Mouse (Mus musculus) MEL (cell line): ENCODE results near the gene Gm20388. TPM values are rescaled to one million over a fixed set of nuclear protein-coding genes. Genes with fewer than 3 reads are reported as not detected.

Experiments
- DNase-seq: peaks from one replicate; pipeline ENCODE4 v3.0.0; 2011; ENCODE audit warnings: low read depth, low spot score
- H3K27ac ChIP-seq: 2 replicates; pipeline ENCODE4 v1.5.1; 2012; ENCODE audit warnings: low read depth, mild to moderate bottlenecking, control low read depth, low read length, moderate library complexity; ENCODE audit not compliant: control insufficient read depth
- H3K27me3 ChIP-seq, 2 experiments: fragments of 150-350 bp in 1 of 2; sonication (generic) in 1 of 2; 2 replicates each; pipeline ENCODE4 v1.6.1; 2012; ENCODE audit warnings: low read length in 2 of 2, mild to moderate bottlenecking in 2 of 2, improper control_type of control experiment in 1 of 2, moderate library complexity in 1 of 2; ENCODE audit not compliant: insufficient read depth in 2 of 2, control insufficient read depth in 1 of 2
- H3K36me3 ChIP-seq, 2 experiments: 2 replicates each; pipeline ENCODE4 v1.6.1; 2012 to 2014; ENCODE audit warnings: low read length in 2 of 2, improper control_type of control experiment in 1 of 2, inconsistent platforms in 1 of 2, mild to moderate bottlenecking in 1 of 2; ENCODE audit not compliant: insufficient read depth in 2 of 2, control insufficient read depth in 1 of 2
- H3K4me1 ChIP-seq, 2 experiments: fragments of 150-350 bp in 1 of 2; sonication (generic) in 1 of 2; 2 replicates each; pipeline ENCODE4 v1.6.1; 2012; ENCODE audit warnings: low read length in 2 of 2, improper control_type of control experiment in 1 of 2, mild to moderate bottlenecking in 1 of 2; ENCODE audit not compliant: insufficient read depth in 2 of 2, control insufficient read depth in 1 of 2
- H3K4me3 ChIP-seq, 2 experiments: fragments of 150-350 bp in 1 of 2; sonication (generic) in 1 of 2; 2 replicates each; pipeline ENCODE4 v1.5.1; 2012; ENCODE audit warnings: low read depth in 2 of 2, low read length in 2 of 2, mild to moderate bottlenecking in 2 of 2, moderate library complexity in 2 of 2, control low read depth in 1 of 2, improper control_type of control experiment in 1 of 2; ENCODE audit not compliant: control insufficient read depth in 1 of 2, insufficient read depth in 1 of 2
- H3K79me2 ChIP-seq: 2 replicates; pipeline ENCODE4 v1.6.1; 2012; ENCODE audit warnings: mild to moderate bottlenecking, low read length, moderate library complexity; ENCODE audit not compliant: control insufficient read depth, poor library complexity, insufficient read depth
- H3K9ac ChIP-seq: 2 replicates; pipeline ENCODE4 v1.6.1; 2012; ENCODE audit warnings: low read depth, mild to moderate bottlenecking, control low read depth, low read length, moderate library complexity; ENCODE audit not compliant: control insufficient read depth, poor library complexity, severe bottlenecking
- H3K9me3 ChIP-seq: fragments of 150-350 bp; sonication (generic); replicated peaks from 2 replicates; pipeline ENCODE4 v1.6.1; 2012; ENCODE audit warnings: mild to moderate bottlenecking, low read length, improper control_type of control experiment, moderate library complexity; ENCODE audit not compliant: insufficient read depth
- BHLHE40 ChIP-seq: IDR thresholded peaks from 2 replicates; pipeline ENCODE4 v1.6.1; 2012; ENCODE audit warnings: low read depth, mild to moderate bottlenecking, inconsistent platforms, low read length, improper control_type of control experiment, borderline replicate concordance
- CHD2 ChIP-seq: IDR thresholded peaks from 2 replicates; pipeline ENCODE4 v1.6.1; 2011; ENCODE audit warnings: low read length, improper control_type of control experiment
- CTCF ChIP-seq, 3 experiments: IDR thresholded peaks in 2 of 3; conservative IDR thresholded peaks in 1 of 3; 2 replicates each; pipeline ENCODE4 v1.5.1; 2011 to 2012; ENCODE audit warnings: low read length in 3 of 3, low read depth in 2 of 3, mild to moderate bottlenecking in 2 of 3, improper control_type of control experiment in 1 of 3, inconsistent platforms in 1 of 3, mixed read lengths in 1 of 3, moderate library complexity in 1 of 3; ENCODE audit not compliant: control insufficient read depth in 1 of 3, insufficient read depth in 1 of 3, poor library complexity in 1 of 3, severe bottlenecking in 1 of 3
- E2F4 ChIP-seq: IDR thresholded peaks from 2 replicates; pipeline ENCODE4 v1.6.1; 2011; ENCODE audit warnings: low read depth, low read length, improper control_type of control experiment, borderline replicate concordance
- ELF1 ChIP-seq: IDR thresholded peaks from 2 replicates; pipeline ENCODE4 v1.6.1; 2014; ENCODE audit warnings: low read depth, mild to moderate bottlenecking, inconsistent platforms, low read length, improper control_type of control experiment, moderate library complexity
- EP300 ChIP-seq, 2 experiments: IDR thresholded peaks; 2 replicates each; pipeline ENCODE4 v1.6.1; 2011; ENCODE audit warnings: improper control_type of control experiment in 2 of 2, low read length in 2 of 2, low read depth in 1 of 2, mild to moderate bottlenecking in 1 of 2
- GABPA ChIP-seq: IDR thresholded peaks from 2 replicates; pipeline ENCODE4 v1.6.1; 2012; ENCODE audit warnings: low read depth, mild to moderate bottlenecking, inconsistent platforms, low read length, improper control_type of control experiment, moderate library complexity
- GATA1 ChIP-seq: IDR thresholded peaks from 2 replicates; pipeline ENCODE4 v1.6.1; 2011; ENCODE audit warnings: low read depth, low read length, improper control_type of control experiment
- JUND ChIP-seq: IDR thresholded peaks from 2 replicates; pipeline ENCODE4 v1.6.1; 2011; ENCODE audit warnings: low read depth, mild to moderate bottlenecking, improper control_type of control experiment, low read length
- MAFK ChIP-seq: IDR thresholded peaks from 2 replicates; pipeline ENCODE4 v1.6.1; 2011; ENCODE audit warnings: low read depth, mild to moderate bottlenecking, low read length, improper control_type of control experiment, borderline replicate concordance
- MAZ ChIP-seq: IDR thresholded peaks from 2 replicates; pipeline ENCODE4 v1.6.1; 2012; ENCODE audit warnings: low read depth, mild to moderate bottlenecking, inconsistent platforms, low read length, improper control_type of control experiment
- MXI1 ChIP-seq: IDR thresholded peaks from 2 replicates; pipeline ENCODE4 v1.6.1; 2011; ENCODE audit warnings: mild to moderate bottlenecking, low read depth, low read length, improper control_type of control experiment
- NELFE ChIP-seq: IDR thresholded peaks from 2 replicates; pipeline ENCODE4 v1.6.1; 2011; ENCODE audit warnings: low read depth, low read length, improper control_type of control experiment
- POLR2AphosphoS5 ChIP-seq: IDR thresholded peaks from 2 replicates; pipeline ENCODE4 v1.6.1; 2012; ENCODE audit warnings: low read depth, borderline replicate concordance, mild to moderate bottlenecking, inconsistent platforms, low read length, moderate library complexity, mixed read lengths
- RCOR1 ChIP-seq: IDR thresholded peaks from 2 replicates; pipeline ENCODE4 v1.6.1; 2012; ENCODE audit warnings: low read depth, mild to moderate bottlenecking, inconsistent platforms, low read length, improper control_type of control experiment
- TBP ChIP-seq: IDR thresholded peaks from 2 replicates; pipeline ENCODE4 v1.8.0; 2011; ENCODE audit warnings: low read depth, low read length, improper control_type of control experiment
- UBTF ChIP-seq: IDR thresholded peaks from 2 replicates; pipeline ENCODE4 v1.6.1; 2012; ENCODE audit warnings: low read depth, mild to moderate bottlenecking, inconsistent platforms, low read length, improper control_type of control experiment, moderate library complexity, borderline replicate concordance; ENCODE audit not compliant: insufficient read depth
- USF2 ChIP-seq, 2 experiments: IDR thresholded peaks; 2 replicates each; pipeline ENCODE4 v1.6.1; 2011 to 2012; ENCODE audit warnings: improper control_type of control experiment in 2 of 2, low read length in 2 of 2, borderline replicate concordance in 1 of 2, inconsistent platforms in 1 of 2, low read depth in 1 of 2, mild to moderate bottlenecking in 1 of 2; ENCODE audit not compliant: insufficient read depth in 1 of 2
- ZKSCAN1 ChIP-seq: IDR thresholded peaks from 2 replicates; pipeline ENCODE4 v1.6.1; 2012; ENCODE audit warnings: low read depth, mild to moderate bottlenecking, inconsistent platforms, low read length, improper control_type of control experiment, moderate library complexity
- polyA plus RNA-seq, 2 experiments: library from polyadenylated mRNA; stranded (reverse) in 1 of 2; unstranded in 1 of 2; fragments of >175 nt in 1 of 2; fragments of >200 nt in 1 of 2; gene quantifications; 2 replicates each; pipeline versions ENCODE4 v1.2.1 to v1.2.4; 2012; ENCODE audit warnings: low replicate concordance in 2 of 2, low read depth in 1 of 2; ENCODE audit not compliant: insufficient read length in 2 of 2, insufficient read depth in 1 of 2, missing spikeins in 1 of 2
- total RNA-seq: library from RNA; depleted of rRNA; stranded (reverse); fragments of 300-350 nt; gene quantifications from 2 replicates; pipeline ENCODE4 v1.2.3, GENCODE M21; 2012

Gm20388 gene
- total and polyA plus RNA-seq, 3 experiments = 11.1 to 17.8 TPM; not detected in 1

- Histone ChIP-seq H3K4me3 (no peak overlapping the region), H3K36me3 (peaks cover 0 to 5% of the 10 kb centered on the region in 2 experiments; a peak in 2 of 4 replicates), H3K27me3 (no peaks in the 10 kb centered on the region), H3K4me1 (peaks cover 0 to 9% of the 10 kb centered on the region in 2 experiments; a peak in 2 of 4 replicates), H3K9me3 (no peaks in the 10 kb centered on the region), H3K79me2 (no peaks in the 10 kb centered on the region), H3K9ac (no peak overlapping the region), H3K27ac (no peak overlapping the region)
- TF ChIP-seq NELFE (no peak), MAFK (no peak), ZKSCAN1 (no peak), EP300 (IDR thresholded peaks at IDR 0.05; ENCODE audit: low read depth in 1 of 2, low read length in 2 of 2) (no peak), MAZ (no peak)
- no peak for DNase-seq
These were observed 773.4 kb downstream of the Gm20388 start for GRCm38 (mm10) chr8:120684082-120684481.

DNA sequence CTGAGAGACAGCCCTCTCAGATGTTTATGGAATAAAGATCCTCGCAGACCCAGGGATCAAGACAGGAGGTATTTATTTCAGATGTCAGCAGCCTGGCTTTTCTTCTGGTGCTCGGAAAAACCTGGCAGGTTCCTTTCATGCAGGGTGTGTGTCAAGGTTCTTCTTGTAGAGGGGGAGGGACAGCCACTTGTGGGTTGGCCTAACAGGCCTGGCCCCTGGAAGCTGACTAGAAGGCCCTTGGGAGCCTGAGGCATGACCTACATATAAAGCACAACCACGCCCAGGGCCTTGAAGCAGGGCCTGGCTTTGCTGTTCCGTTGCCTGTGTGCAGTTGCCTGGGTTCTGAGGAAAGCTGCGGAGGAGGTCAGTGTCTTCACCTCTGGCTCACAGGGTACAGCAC lies 774.5 kb downstream of the Gm20388 start:
- Histone ChIP-seq H3K36me3 (no peaks in the 10 kb centered on the region), H3K4me1 (peaks cover 0 to 3% of the 10 kb centered on the region in 2 experiments; a peak in 1 of 4 replicates), H3K27me3 (no peaks in the 10 kb centered on the region), H3K9me3 (no peaks in the 10 kb centered on the region), H3K9ac (no peak overlapping the region), H3K79me2 (no peaks in the 10 kb centered on the region), H3K27ac (no peak overlapping the region), H3K4me3 (no peak overlapping the region)
- TF ChIP-seq GATA1 (no peak), UBTF (no peak), MXI1 (no peak), USF2 (IDR thresholded peaks at IDR 0.05; ENCODE audit: borderline replicate concordance in 1 of 2, insufficient read depth in 1 of 2, low read depth in 1 of 2, low read length in 2 of 2) (no peak), JUND (no peak), BHLHE40 (no peak)
- DNase-seq = no peak

- no peak overlapping the region for H3K27ac ChIP-seq
- DNase-seq = no peak
- H3K27me3 ChIP-seq = no peaks in the 10 kb centered on the region
- H3K9ac ChIP-seq = no peak overlapping the region
- no peaks in the 10 kb centered on the region for H3K4me1 ChIP-seq
- H3K36me3 ChIP-seq = no peaks in the 10 kb centered on the region
- no peak overlapping the region for H3K4me3 ChIP-seq
- TF ChIP-seq POLR2AphosphoS5 (no peak), RCOR1 (no peak), MXI1 (no peak), GABPA (no peak), UBTF (no peak), TBP (no peak), ELF1 (no peak), CHD2 (no peak), E2F4 (no peak), CTCF (IDR thresholded peaks at IDR 0.05 in 2 of 3, conservative IDR thresholded peaks at IDR 0.05 in 1 of 3; ENCODE audit: control insufficient read depth in 1 of 3, insufficient read depth in 1 of 3, low read depth in 2 of 3, low read length in 3 of 3, poor library complexity in 1 of 3, severe bottlenecking in 1 of 3) (no peak)
- TF ChIP-seq, all 39 proteins: peak for 0
- Histone ChIP-seq H3K9me3 (no peaks in the 10 kb centered on the region), H3K79me2 (no peaks in the 10 kb centered on the region)
These were observed 775.0 kb downstream of the Gm20388 start for GRCm38 (mm10) chr8:120685591-120685990.
